In genomic region chr9:103302666-103303065, GRCm38 (mm10) we compare ENCODE assay signal across 9 mouse cellular contexts. TPM values are rescaled to one million over a fixed set of nuclear protein-coding genes. Genes with fewer than 3 reads are reported as not detected.
A peak's percentile ranks its signal among the peaks of the same experiment; 100 is the strongest.
DNase-seq lines count a peak whose midpoint lies in the region; ATAC-seq and TF ChIP-seq lines count a peak whose summit lies in the region.
"Had no signal": no experiment of that assay in that cellular context is flagged by ENCODE, and none has a peak within 500 bp of the region (broad histone marks: within the 10 kb centered on the region; RNA-seq: fewer than 3 reads in every experiment).

No protein-coding gene starts in this region.

- no peak overlapping the region for H3K4me2 ChIP-seq in forebrain, postnatal 0 days (ENCODE audit: low read depth)
- no peak overlapping the region for H3K4me2 ChIP-seq in kidney, postnatal 0 days (ENCODE audit: low read length)
- no peak overlapping the region for H3K4me2 ChIP-seq in liver, embryonic 12.5 days
- H3K4me2 ChIP-seq: limb, embryonic 13.5 days had no signal

- peak; percentile 16 to 58 for DNase-seq in urinary bladder, adult 18-20 months (ENCODE audit: low spot score in 2 of 2)
- no peak for DNase-seq in urinary bladder, postnatal 10 days (ENCODE audit: low spot score)
- peak; percentile 22 for DNase-seq in brain, embryonic 18.5 days (ENCODE audit: low read depth, low spot score)
- peak; percentile 82 for DNase-seq in forebrain, postnatal 0 days
- DNase-seq in kidney, postnatal 0 days (ENCODE audit: low spot score), result peak; percentile 80
- DNase-seq in retina, embryonic 14.5 days (ENCODE audit: low spot score), result peak; percentile 75
- peak; percentile 47 to 59 for DNase-seq in urinary bladder, postnatal 36 days (ENCODE audit: low spot score in 2 of 2)

- no peaks in the 10 kb centered on the region for H3K36me3 ChIP-seq in forebrain, postnatal 0 days (ENCODE audit: insufficient read depth)
- no peaks in the 10 kb centered on the region for H3K36me3 ChIP-seq in kidney, postnatal 0 days (ENCODE audit: insufficient read depth, low read length)
- peaks cover 10% of the 10 kb centered on the region for H3K36me3 ChIP-seq in liver, embryonic 12.5 days

- ATAC-seq in forebrain, postnatal 0 days, result no peak
- 0 out of 2 replicates have a peak, but pooled peaks have one; percentile 27 for ATAC-seq in kidney, postnatal 0 days (replicated peaks; ENCODE audit: low FRiP score, low read depth)
- ATAC-seq in liver, embryonic 12.5 days, result no peak

- H3K4me1 ChIP-seq in forebrain, postnatal 0 days (ENCODE audit: insufficient read depth), result no peaks in the 10 kb centered on the region
- H3K4me1 ChIP-seq in kidney, postnatal 0 days (replicated peaks; ENCODE audit: insufficient read depth, low read length), result no peaks in the 10 kb centered on the region
- peaks cover 38% of the 10 kb centered on the region for H3K4me1 ChIP-seq in liver, embryonic 12.5 days

- H3K4me3 ChIP-seq in forebrain, postnatal 0 days (ENCODE audit: low read depth, low read length), result no peak overlapping the region
- no peak overlapping the region for H3K4me3 ChIP-seq in kidney, postnatal 0 days (replicated peaks; ENCODE audit: low read depth, low read length)
- no peak overlapping the region for H3K4me3 ChIP-seq in liver, embryonic 12.5 days
- H3K4me3 ChIP-seq: limb, embryonic 13.5 days had no signal

- H3K27ac ChIP-seq in forebrain, postnatal 0 days (ENCODE audit: low read depth, low read length), result no peak overlapping the region
- no peak overlapping the region for H3K27ac ChIP-seq in kidney, postnatal 0 days
- H3K27ac ChIP-seq in liver, embryonic 12.5 days, result peak overlapping the region; percentile 16; the same call in 1 of the 2 replicates
- H3K27ac ChIP-seq: limb, embryonic 13.5 days had no signal

- TF ChIP-seq CTCF in forebrain, postnatal 0 days (IDR thresholded peaks at IDR 0.05; ENCODE audit: low read depth), result peak; percentile 90
- TF ChIP-seq CTCF in kidney, postnatal 0 days (IDR thresholded peaks at IDR 0.05; ENCODE audit: low read depth), result peak; percentile 90

- no peak overlapping the region for H3K9ac ChIP-seq in forebrain, postnatal 0 days
- no peak overlapping the region for H3K9ac ChIP-seq in kidney, postnatal 0 days (ENCODE audit: low read depth, low read length)
- no peak overlapping the region for H3K9ac ChIP-seq in liver, embryonic 12.5 days
- H3K9ac ChIP-seq: limb, embryonic 13.5 days had no signal

- H3K9me3 ChIP-seq in forebrain, postnatal 0 days (ENCODE audit: low read length), result no peaks in the 10 kb centered on the region
- no peaks in the 10 kb centered on the region for H3K9me3 ChIP-seq in kidney, postnatal 0 days (replicated peaks; ENCODE audit: low read length)
- no peaks in the 10 kb centered on the region for H3K9me3 ChIP-seq in liver, embryonic 12.5 days (replicated peaks)
- H3K9me3 ChIP-seq: limb, embryonic 13.5 days had no signal

- WGBS in forebrain, postnatal 0 days, result 52% methylated on average over 3 of the region's 3 CpGs
- 61% methylated on average over 3 of the region's 3 CpGs for WGBS in kidney, postnatal 0 days
- 26% methylated on average over 3 of the region's 3 CpGs for WGBS in liver, embryonic 12.5 days (ENCODE audit: insufficient replicate concordance)

- H3K27me3 ChIP-seq in forebrain, postnatal 0 days (ENCODE audit: insufficient read depth, low read length), result no peaks in the 10 kb centered on the region
- no peaks in the 10 kb centered on the region for H3K27me3 ChIP-seq in kidney, postnatal 0 days (ENCODE audit: insufficient read depth, low read length)
- H3K27me3 ChIP-seq in liver, embryonic 12.5 days (replicated peaks), result no peaks in the 10 kb centered on the region
- H3K27me3 ChIP-seq: limb, embryonic 13.5 days had no signal

RNA-seq across cellular contexts. Expression of gene 1300017J02Rik, which starts 2.2 kb away (rescaled TPM):
- total RNA-seq in forebrain, postnatal 0 days (2014; rRNA removed), result 0.10 and 0.23 TPM in 2 replicates
- 0.10 and 0.74 TPM in 2 replicates for polyA plus RNA-seq in forebrain, postnatal 0 days (2015; fragmentation: Nextera tagmentation; extraction: Ambion mirVana)
- 1.4 and 1.6 TPM in 2 replicates for polyA plus RNA-seq in kidney, postnatal 0 days (2015; fragmentation: Nextera tagmentation; extraction: Ambion mirVana)
- polyA plus RNA-seq in liver, embryonic 12.5 days (2016; fragmentation: Nextera tagmentation; extraction: Ambion mirVana), result 29.7 and 33.1 TPM in 2 replicates

RNA-seq across cellular contexts. Expression of gene Topbp1, which starts 2.3 kb away (rescaled TPM):
- 24.8 and 29.2 TPM in 2 replicates for total RNA-seq in forebrain, postnatal 0 days (2014; rRNA removed)
- polyA plus RNA-seq in forebrain, postnatal 0 days (2015; fragmentation: Nextera tagmentation; extraction: Ambion mirVana), result 13.5 and 15.8 TPM in 2 replicates
- polyA plus RNA-seq in kidney, postnatal 0 days (2015; fragmentation: Nextera tagmentation; extraction: Ambion mirVana), result 33.1 and 35.4 TPM in 2 replicates
- 69.8 and 74.1 TPM in 2 replicates for polyA plus RNA-seq in liver, embryonic 12.5 days (2016; fragmentation: Nextera tagmentation; extraction: Ambion mirVana)

Comparison
In these comparisons a context has a peak if more than half of its experiments do, and no peak if none do; other contexts are left out.
1. RNA of gene 1300017J02Rik, which starts 2.2 kb away (polyA plus RNA-seq): 29.7 to 33.1 TPM in liver, embryonic 12.5 days; 1.4 to 1.6 TPM in kidney, postnatal 0 days and 0.10 to 0.74 TPM in forebrain, postnatal 0 days; every median in the first group is over 10 times any median in the second.